Mouse (Mus musculus) spleen, postnatal 14 days (tissue): ENCODE measurements around the gene Rab40c.

Source experiments
- DNase-seq, 2 experiments: peaks; one replicate each; pipeline ENCODE4 v3.0.0; 2021 to 2022; ENCODE audit warnings: low spot score in 2 of 2

Rab40c gene

DNA sequence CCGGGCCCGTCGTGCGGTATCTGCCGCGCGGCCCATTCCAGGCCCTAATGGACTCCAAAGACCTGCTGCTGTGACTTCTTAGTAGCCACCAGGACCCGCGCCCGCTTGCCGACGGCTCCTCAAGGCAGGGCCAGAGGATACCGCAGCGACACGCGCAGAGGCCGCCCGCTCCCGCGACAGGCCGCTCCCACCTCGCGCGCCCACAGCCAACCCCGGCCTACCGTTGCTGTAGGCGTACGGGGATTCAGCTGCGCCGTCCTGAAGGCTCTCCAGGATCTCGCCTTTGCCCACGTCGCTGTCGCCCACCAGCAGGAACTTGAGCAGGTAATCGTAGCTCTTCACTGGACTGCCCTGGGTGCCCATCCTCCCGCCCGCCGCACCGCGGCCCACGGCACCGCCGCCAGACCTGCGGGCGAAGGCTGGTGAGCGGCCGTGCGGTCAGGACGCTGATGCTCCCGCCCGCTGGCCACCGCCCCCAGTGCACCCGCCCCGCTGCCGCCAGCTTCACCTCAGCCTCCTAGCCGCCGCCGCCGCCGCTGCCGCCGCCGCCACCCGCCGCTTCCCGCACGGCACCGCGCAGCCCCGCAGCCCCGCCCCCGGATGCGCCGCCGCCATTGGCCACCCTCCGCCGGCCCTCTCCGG, at the start of gene Rab40c:
TSS of gene Rab40c (minus strand) at position 584 of the 642 bp plus-strand sequence.
- peak; percentile 20 to 49 for DNase-seq

- DNase-seq: no peak
These were observed 48.6 kb upstream of the Rab40c start for GRCm38 (mm10) chr17:25968176-25968575.

GRCm38 (mm10) chr17:25967652-25968051, 48.1 kb upstream of the Rab40c start:
- DNase-seq: no peak

- no peak for DNase-seq
These were observed 44.7 kb upstream of the Rab40c start for GRCm38 (mm10) chr17:25964271-25964670.

DNA sequence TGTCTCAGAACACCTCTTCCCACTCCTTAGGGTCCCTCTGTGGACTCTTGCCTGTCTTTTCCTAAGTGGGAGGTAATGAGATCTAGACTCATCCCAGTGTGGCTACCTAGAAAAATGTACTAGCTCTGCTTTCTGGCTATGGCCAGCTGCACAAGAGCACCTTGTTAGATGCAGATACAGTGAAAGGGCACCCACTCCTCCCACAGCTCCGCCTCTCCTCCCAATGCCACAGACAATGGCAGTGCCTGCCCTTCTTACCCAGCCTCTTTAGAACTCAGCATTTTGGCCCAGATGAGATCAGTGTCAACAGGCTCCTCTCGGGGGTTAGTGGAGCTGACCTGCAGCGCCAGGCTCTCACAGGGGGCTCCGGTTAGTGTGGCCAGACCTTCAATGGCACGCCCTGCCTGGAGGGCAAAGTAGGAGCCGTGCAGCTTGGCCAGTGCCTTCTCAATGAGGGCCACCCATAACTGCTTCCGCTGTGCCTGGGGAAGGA, 42.9 kb upstream of the Rab40c start:
- DNase-seq: no peak

DNA sequence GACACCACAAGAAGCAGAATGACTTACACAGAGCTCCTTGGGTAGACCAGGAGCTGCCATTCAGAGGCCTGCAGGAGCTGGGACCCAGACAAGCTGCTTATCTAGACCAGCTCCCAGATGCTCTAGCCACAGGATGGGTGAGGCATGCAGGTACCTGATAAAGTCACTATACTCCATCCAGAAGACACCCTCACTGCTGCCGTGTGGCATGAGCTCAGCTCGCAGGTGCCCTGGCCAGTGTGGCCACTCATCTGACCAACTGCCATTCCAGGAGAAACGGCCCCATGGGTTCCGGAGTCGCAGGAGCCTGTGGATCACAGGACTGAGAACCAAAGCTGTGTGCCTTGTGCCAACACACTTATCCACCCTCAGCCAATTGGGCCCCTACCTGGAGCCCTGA, 42.0 kb upstream of the Rab40c start:
- peak; percentile 50 for DNase-seq

DNA sequence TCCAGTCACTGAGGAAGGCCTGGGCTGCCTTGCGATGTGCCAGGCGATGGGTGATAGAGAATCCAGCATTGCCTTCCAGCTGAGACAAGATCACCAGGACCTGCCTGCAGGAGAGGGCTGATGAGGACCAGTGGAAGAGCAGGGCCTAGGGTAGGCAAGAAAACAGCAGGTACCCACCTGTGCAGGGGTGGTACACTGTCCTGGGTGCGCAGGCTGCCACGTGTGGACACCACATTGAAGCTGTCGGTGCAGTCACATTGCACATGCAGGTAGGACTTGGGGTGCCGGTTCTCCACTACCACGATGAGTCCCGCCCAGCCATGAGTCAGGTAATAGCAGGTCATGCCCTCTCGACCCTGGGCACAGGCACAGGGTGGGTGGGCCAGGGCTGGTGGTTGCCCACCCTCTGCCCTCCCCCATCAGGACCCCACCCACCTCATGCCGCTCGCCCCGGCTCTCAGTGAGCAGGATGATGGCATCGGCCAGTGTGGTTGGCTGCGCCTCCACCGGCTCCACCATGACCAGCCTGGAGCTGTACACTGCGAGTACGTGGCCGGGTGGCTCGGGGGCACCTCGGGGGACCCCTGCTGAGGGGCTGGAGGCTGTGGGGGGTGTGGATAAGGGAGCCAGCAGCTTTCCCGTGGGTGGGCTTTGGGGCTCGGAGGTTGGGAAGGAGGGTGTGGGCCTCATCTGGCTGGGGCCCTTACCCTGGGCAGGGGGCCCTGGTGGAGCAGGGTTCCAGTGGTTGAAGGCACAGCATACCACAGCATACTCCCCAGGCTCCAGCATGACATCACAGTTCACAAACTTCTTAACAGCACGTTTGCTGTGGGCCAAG, 40.3 kb upstream of the Rab40c start:
- DNase-seq: no peak

DNA sequence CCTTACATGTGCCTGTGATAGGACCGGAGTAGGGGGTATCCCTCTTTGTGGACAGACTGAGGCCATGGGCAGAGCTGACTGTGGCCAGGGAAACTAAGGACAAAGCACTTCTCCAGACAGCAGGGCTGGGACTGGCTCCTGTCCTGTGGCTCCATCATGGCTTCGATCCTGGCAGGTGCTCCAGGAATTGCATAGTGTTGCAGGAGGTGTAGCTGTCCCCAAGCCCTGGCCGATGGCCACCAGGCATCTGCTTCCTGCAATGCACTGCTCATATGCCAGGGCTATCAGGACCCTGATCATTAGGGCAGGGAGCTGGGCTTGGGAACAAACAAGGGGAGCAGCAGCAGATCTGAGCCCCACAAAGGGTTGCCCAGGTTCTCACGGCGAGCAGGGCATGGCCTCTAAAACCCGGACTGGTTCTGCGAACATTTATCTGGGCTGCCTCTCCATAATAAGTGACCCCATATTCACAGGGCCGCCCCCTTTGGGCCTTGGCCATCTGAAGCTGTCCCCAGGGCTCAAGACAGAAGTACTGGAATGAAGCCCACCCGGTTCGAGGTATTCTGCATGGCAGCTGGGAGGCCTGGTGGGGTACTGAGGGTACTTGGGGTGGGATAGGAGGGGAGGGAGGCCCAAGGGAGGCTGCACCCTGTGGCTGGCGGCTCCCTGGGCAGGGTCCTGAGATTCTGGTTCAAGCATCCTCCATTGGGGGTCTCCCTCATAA, 39.4 kb upstream of the Rab40c start:
- DNase-seq: no peak

DNA sequence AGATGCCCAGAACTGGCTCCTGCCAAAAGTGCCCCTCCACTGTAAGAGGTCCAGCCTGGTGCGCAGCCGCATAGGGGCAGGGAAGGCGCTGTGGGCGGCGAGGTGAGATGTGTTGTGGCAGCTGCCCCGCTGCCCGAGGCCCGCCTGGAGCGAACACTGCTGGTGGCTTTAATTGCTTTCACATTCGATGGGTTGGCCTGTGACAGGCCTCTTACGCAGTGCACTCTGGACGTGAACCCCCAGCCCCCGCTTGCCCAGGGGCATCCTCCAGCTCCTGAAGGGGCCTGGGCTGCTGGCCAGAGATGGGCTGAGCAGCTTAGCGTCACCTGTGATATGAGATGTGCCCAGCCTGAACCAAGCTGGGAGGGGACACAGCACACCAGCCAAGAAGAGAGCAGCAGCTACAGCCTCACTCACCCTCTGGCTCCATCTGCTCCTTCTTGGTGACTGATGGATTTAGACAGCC, 38.1 kb upstream of the Rab40c start:
- DNase-seq: no peak

DNA sequence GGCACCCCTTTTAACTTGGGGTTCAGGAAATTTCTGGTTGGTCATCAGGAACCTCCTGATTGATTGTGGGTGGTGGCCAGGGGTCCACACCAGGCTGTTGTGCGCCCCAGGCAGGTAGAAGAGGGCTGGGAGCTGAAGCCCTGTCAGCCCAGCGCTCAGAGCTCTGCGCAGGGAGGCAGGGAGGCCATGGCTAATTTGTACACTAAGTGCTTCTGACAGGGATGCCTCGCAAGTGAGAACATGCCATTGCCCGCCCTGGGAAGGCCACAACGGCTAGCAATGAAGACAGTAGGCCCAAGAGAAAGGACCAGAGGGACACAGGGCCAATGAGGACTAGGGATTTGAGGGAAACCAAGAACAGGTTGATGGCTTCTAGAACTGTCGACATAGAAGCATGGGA, 37.1 kb upstream of the Rab40c start:
- DNase-seq: no peak

GRCm38 (mm10) chr17:25956201-25956600, 36.7 kb upstream of the Rab40c start:
- DNase-seq: no peak

DNA sequence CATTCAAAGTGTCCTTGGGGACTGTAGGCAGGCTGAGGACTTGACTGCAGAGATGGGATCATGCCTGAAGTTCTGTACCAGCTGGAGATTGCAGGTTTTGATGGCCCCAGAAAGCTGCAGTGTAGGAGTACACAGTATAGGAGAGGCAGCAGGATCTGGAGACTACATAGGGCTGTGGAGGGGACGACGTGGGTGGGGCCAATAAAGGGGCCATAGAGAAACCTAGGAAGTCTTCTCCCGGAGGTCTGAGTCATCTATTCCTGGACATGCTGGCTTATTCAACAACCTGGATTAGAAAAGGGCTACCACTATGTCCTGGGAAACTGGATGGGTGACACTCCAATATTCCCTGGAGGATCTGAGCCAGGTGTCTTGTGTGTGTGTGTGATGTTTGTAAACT, 36.2 kb upstream of the Rab40c start:
- no peak for DNase-seq

- no peak for DNase-seq
These were observed 35.1 kb upstream of the Rab40c start for GRCm38 (mm10) chr17:25954671-25955070.

GRCm38 (mm10) chr17:25953161-25953560, 33.6 kb upstream of the Rab40c start:
- DNase-seq: no peak

GRCm38 (mm10) chr17:25951803-25952623, 32.5 kb upstream of the Rab40c start, which contains the start of gene A930017K11Rik:
TSS of gene A930017K11Rik (minus strand) at chr17:25952565.
- no peak for DNase-seq

- no peak for DNase-seq
These were observed 31.8 kb upstream of the Rab40c start for GRCm38 (mm10) chr17:25951225-25951802.

DNA sequence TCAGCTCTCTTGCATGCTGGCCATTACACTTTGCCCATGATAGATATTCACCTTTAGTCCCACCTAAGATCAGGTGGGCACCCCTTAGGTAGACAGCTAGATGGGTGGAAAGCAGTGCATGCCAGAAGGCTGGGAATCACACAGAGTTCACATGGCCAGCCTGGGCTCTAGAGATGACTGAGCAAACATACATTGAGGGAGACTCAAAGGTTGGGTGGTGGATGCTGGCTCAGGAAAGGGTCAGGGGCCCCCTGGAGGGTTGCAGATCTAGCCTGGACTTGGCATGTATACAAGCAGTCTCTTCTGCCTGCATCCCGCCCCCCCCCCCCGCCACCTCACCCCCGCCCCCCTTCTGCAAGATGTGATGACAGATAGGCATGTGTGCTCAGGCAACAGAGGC, 31.2 kb upstream of the Rab40c start:
- no peak for DNase-seq

DNA sequence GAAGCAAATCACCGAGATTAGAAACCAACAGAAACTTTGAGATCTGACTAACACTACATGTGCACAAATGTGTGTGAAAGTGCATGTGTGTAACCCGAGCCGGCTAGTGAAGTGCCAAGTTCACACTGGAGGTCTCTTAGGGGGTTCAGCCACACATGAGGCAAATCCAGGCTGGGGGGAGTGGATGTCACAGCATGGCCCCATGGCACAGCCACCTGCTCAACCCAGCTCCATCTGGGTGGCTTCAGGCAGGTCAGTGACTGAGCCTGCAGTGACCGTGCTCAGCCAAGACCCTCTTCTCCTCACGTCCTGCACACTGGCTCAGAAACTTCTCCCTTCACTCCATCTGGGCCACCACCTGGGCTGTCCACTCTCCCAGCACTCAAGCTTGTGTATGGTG, 30.5 kb upstream of the Rab40c start:
- DNase-seq: no peak

- DNase-seq: no peak
These were observed 28.5 kb upstream of the Rab40c start for GRCm38 (mm10) chr17:25948051-25948450.

DNA sequence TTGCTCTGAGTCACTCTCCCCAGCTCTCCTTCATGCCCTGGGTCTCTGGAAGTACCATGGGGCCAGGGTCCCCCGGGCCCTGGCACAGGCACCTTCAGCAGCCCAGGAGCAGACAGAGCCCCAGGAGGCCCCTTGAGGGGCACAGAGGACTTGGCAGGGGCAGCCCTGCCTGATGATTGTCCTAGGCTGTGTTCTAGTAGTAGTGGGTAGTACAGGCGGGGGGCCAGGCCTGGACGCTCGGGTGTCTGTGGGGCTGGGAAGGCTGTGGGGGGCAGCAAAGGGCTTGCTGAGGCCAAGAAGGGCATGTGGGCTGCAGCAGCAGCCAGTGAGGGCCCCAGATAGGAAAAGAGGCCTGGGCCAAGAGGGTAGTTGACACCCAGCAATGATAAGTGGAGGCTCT, 28.0 kb upstream of the Rab40c start:
- no peak for DNase-seq

GRCm38 (mm10) chr17:25946891-25947290, 27.4 kb upstream of the Rab40c start:
- DNase-seq: no peak
